Mouse (Mus musculus): ENCODE results near the gene St8sia1.

- TF ChIP-seq POLR2A (IDR thresholded peaks at IDR 0.05; ENCODE audit: borderline replicate concordance, extremely low read depth, low read depth, low read length) (no peak), CTCF (IDR thresholded peaks at IDR 0.05; ENCODE audit: insufficient read depth, low read length) (no peak)
Observed at GRCm38 (mm10) chr6:142835726-142836125, 128.5 kb downstream of the St8sia1 start.

Measured in lung, adult 2 months (tissue).